Mouse (Mus musculus): ENCODE measurements at regions not wholly inside any gene's neighbourhood (a gene's known extent, or its start where the extent isn't known, plus 50 kb on each side); places are given as distances from the start of the nearest gene placed in this dataset.

DNA sequence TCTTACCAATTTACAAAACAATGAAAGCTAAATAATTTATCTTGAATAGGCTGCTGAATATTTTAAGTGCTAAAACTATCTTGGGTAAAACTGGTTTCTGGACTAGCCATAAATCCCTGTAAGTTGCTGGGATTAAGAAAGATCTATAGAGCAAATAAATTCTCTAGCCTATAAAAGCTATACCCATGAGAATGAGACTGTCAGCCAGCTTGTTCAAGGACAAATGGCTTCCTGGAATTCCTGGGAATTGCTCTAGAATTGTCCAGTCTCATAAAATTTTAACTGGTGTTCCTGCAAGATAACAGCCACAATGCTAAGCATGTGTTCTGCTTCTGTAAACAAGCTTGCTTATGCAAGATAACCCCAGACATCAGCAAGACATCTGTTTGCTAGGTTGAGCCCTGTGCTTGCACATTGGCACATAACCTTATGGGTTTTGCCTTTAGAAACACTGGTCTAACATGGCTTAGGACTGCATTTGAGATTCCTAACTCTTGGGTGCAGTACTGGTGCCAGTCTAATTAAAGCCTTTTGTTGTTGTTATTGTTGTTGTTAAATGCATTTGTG is 180.2 kb upstream of the Syt10 start:
- H3K4me1 ChIP-seq (ENCODE audit: control insufficient read depth, insufficient read depth, low read length) = no peaks in the 10 kb centered on the region
- no peak overlapping the region for H3K27ac ChIP-seq (ENCODE audit: insufficient read depth, low read length)
- no peak overlapping the region for H3K4me3 ChIP-seq (ENCODE audit: insufficient read depth, low read length)
- no peak for TF ChIP-seq POLR2A (IDR thresholded peaks at IDR 0.05; ENCODE audit: low read depth, low read length)
- no peak for TF ChIP-seq CTCF (IDR thresholded peaks at IDR 0.05; ENCODE audit: borderline replicate concordance, insufficient read depth, low read length)

DNA sequence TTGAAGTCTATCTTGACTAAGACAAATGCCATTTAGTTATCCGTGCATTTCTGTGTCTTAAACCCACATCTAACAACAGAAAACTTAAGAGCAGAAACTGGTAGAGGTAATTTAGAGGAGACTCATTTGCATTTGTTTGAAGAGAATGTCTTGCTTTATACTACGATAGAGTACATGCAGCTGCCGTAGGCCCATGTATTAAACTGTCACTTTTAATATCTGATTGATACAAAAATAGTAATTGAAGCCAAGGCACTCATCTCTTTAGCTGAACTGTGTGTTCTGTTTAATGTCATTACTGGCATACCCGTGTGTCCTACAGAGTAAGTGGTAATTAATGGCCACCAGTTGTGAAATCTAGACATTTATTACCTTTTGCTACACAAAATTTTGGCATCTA is 181.5 kb upstream of the Syt10 start:
- Histone ChIP-seq H3K4me3 (ENCODE audit: insufficient read depth, low read length) (no peak overlapping the region), H3K4me1 (ENCODE audit: control insufficient read depth, insufficient read depth, low read length) (no peaks in the 10 kb centered on the region), H3K27ac (ENCODE audit: insufficient read depth, low read length) (no peak overlapping the region)
- TF ChIP-seq CTCF (IDR thresholded peaks at IDR 0.05; ENCODE audit: borderline replicate concordance, insufficient read depth, low read length) (no peak), POLR2A (IDR thresholded peaks at IDR 0.05; ENCODE audit: low read depth, low read length) (no peak)

DNA sequence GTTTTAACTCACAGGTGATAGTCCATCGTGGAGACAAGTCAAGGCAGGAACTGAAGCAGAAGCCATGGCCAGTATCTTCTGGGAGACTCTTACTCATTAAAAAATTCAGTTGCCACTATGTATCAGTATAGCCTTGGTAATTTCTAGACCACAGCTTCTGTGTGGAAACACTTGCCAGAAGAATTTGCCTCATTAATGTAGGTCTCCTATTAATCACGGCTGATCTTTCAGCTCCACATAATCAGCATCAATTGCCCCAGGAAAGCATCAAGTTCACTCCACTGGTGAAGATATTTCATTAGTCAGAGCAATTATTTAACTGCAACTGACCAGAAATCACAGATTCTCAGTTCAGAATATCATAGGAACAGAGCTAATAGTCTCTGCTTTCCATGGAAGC is 189.8 kb upstream of the Alg10b start:
- TF ChIP-seq POLR2A (IDR thresholded peaks at IDR 0.05; ENCODE audit: low read depth, low read length) (no peak), CTCF (IDR thresholded peaks at IDR 0.05; ENCODE audit: borderline replicate concordance, insufficient read depth, low read length) (no peak)
- H3K4me3 ChIP-seq (ENCODE audit: insufficient read depth, low read length) = no peak overlapping the region

DNA sequence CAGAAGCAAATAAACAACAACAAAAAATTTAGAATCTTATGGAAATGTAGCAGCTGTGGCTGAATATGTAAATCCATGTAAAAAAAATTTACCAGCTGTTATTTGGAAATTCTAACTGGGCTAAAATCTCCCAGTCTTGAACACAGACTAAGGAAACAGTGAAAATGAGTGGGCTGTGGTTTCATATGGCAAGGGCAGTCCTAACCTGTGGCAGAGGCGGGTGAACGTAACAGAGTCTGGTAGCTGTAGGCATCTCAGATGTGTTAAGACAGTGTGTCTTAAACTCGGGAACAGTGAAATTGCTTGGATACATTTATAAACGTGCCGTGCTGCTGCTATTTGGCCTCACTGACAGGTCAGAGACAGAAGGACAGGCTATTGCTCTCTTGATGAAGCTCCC is 178.4 kb upstream of the Alg10b start:
- no peak overlapping the region for H3K27ac ChIP-seq (ENCODE audit: insufficient read depth, low read length)
- TF ChIP-seq POLR2A (IDR thresholded peaks at IDR 0.05; ENCODE audit: low read depth, low read length) = no peak
- no peak for TF ChIP-seq CTCF (IDR thresholded peaks at IDR 0.05; ENCODE audit: borderline replicate concordance, insufficient read depth, low read length)
- H3K4me3 ChIP-seq (ENCODE audit: insufficient read depth, low read length) = no peak overlapping the region
- no peaks in the 10 kb centered on the region for H3K4me1 ChIP-seq (ENCODE audit: control insufficient read depth, insufficient read depth, low read length)

More for the DNA sequence above, 189.8 kb upstream of the Alg10b start:
- Histone ChIP-seq H3K4me1 (ENCODE audit: control insufficient read depth, insufficient read depth, low read length) (no peaks in the 10 kb centered on the region), H3K27ac (ENCODE audit: insufficient read depth, low read length) (no peak overlapping the region)

DNA sequence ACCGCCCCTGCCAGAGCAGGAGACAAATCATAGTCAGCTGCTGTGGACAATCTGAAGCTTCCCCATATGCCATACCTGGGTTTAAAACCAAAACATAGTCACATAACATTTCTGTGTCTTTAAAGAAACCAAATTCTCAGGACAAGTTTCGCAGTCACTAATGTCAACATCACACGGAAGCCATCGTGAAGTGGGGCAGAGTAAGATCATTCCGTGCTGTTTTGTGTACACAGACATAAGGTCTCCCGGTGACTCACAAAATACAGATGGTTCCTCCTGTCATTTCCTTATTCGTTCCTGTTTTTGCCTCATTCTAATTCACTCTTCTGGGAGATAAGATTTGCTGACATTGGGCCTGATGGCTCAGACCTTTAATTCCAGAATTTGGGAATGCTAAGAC is 162.1 kb upstream of the Alg10b start:
- Histone ChIP-seq H3K27ac (ENCODE audit: insufficient read depth, low read length) (no peak overlapping the region), H3K4me1 (ENCODE audit: control insufficient read depth, insufficient read depth, low read length) (no peaks in the 10 kb centered on the region), H3K4me3 (ENCODE audit: insufficient read depth, low read length) (no peak overlapping the region)
- TF ChIP-seq POLR2A (IDR thresholded peaks at IDR 0.05; ENCODE audit: low read depth, low read length) (no peak), CTCF (IDR thresholded peaks at IDR 0.05; ENCODE audit: borderline replicate concordance, insufficient read depth, low read length) (no peak)

DNA sequence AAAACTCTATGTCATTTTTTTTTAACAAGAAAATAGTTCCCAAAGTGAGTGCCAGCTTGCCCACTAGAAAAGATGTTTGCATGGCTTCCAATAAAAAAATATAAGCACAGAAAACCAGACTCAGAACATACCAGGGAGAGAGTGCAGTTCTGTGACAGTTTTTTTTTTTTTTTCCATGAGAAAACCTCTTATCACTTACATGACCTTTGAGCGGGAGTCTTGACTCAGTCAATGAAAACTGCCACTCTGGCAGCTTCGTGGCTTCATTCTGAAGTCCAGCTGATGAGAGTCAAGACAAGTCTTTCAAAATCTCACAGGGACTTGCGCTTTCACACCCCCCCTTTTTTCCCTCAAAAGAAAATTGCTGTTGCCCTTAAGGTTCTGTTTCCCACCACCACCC is 158.3 kb upstream of the Alg10b start:
- TF ChIP-seq POLR2A (IDR thresholded peaks at IDR 0.05; ENCODE audit: low read depth, low read length) = no peak
- TF ChIP-seq CTCF (IDR thresholded peaks at IDR 0.05; ENCODE audit: borderline replicate concordance, insufficient read depth, low read length) = no peak
- Histone ChIP-seq H3K4me3 (ENCODE audit: insufficient read depth, low read length) (no peak overlapping the region), H3K27ac (ENCODE audit: insufficient read depth, low read length) (no peak overlapping the region), H3K4me1 (ENCODE audit: control insufficient read depth, insufficient read depth, low read length) (no peaks in the 10 kb centered on the region)

DNA sequence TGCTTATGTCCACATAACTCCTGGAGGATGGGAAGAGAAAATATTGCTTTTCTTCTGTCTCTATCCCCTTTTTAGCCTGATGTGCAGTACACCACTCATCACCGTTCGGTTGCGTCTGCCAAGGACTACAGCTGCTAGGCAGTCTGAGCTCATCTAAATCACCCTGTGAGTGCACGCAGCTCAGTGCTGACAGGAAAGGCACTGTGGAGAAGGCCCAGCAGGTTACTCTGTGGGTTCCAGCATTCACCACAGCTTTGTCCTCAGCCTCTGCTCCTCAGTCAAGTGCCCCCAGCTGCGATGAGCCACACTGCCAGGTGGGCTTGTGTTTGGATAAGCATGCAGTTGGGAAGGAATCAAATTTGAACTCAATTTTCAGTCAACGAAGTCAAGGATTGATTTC is 152.0 kb upstream of the Alg10b start:
- TF ChIP-seq CTCF (IDR thresholded peaks at IDR 0.05; ENCODE audit: borderline replicate concordance, insufficient read depth, low read length) (no peak), POLR2A (IDR thresholded peaks at IDR 0.05; ENCODE audit: low read depth, low read length) (no peak)
- Histone ChIP-seq H3K27ac (ENCODE audit: insufficient read depth, low read length) (no peak overlapping the region), H3K4me1 (ENCODE audit: control insufficient read depth, insufficient read depth, low read length) (no peaks in the 10 kb centered on the region), H3K4me3 (ENCODE audit: insufficient read depth, low read length) (no peak overlapping the region)

DNA sequence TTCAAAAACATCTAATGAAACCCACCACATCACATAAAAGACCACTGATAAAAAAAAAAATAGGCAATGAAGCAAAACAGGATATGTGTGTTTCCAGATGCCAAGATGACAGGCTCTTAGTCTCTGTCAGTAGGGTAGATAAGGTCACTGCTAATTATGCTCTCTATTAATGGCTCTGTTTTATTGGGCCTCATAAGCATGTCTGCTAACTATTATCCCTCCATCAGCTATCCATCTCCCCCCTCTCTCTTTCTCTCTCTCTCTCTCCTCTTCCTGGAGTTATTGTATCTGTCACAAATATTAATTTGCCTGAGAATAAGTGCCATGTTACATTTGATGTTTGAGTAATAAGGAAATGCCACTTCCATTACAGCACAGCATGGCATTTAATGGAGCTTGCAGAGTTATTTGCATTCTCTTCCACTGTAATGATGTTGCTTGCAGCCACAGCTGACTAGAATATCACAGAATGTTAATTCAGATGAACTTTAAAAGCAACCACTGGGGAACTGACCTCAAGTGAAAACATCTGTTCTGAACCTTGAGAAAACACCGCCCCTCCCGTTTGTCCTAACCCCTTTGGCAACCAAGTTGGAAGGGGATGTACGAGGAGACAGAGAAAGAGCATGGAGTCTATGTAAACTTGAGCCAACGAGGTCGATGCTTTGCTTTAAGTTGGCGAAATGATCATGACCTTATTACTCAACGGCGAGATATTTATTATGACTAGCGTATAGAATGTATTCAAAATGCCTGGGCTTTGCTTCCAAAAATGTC is 141.7 kb upstream of the Alg10b start:
- TF ChIP-seq POLR2A (IDR thresholded peaks at IDR 0.05; ENCODE audit: low read depth, low read length) (no peak), CTCF (IDR thresholded peaks at IDR 0.05; ENCODE audit: borderline replicate concordance, insufficient read depth, low read length) (no peak)
- no peak overlapping the region for H3K4me3 ChIP-seq (ENCODE audit: insufficient read depth, low read length)
- H3K27ac ChIP-seq (ENCODE audit: insufficient read depth, low read length) = peak overlapping the region; percentile 68
- peaks cover 4% of the 10 kb centered on the region; the same call in 1 of the 2 replicates for H3K4me1 ChIP-seq (ENCODE audit: control insufficient read depth, insufficient read depth, low read length)

DNA sequence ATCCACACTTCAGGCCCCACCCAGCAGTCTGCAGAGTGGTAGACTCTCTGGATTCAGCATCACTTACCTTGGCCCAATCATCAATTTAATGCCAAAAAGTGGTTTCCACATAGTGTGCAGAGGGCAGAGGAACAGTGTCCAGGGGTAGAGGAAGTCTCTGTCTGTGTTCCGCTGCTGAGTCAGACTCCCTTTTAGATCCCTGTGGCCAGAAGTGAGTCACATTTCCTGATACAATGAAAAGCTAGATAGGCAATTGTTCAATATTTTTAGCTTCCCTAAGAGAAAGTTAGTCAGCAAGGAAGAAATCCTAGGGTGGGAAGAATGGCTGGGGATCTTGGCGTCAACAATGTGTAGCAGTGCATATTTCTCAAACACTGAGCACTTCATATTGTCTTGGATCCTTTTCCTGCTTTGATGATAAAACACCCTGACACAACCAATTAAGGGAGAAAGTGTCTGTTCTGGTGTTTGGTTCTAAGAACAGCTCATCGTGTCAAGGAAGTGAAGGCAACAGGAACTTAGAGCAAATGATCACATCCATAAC is 114.6 kb upstream of the Alg10b start:
- TF ChIP-seq POLR2A (IDR thresholded peaks at IDR 0.05; ENCODE audit: low read depth, low read length) (no peak), CTCF (IDR thresholded peaks at IDR 0.05; ENCODE audit: borderline replicate concordance, insufficient read depth, low read length) (no peak)
- H3K4me1 ChIP-seq (ENCODE audit: control insufficient read depth, insufficient read depth, low read length) = 0 out of 2 replicates have a peak, but pooled peaks cover 2% of the 10 kb centered on the region
- H3K27ac ChIP-seq (ENCODE audit: insufficient read depth, low read length) = no peak overlapping the region
- no peak overlapping the region for H3K4me3 ChIP-seq (ENCODE audit: insufficient read depth, low read length)

DNA sequence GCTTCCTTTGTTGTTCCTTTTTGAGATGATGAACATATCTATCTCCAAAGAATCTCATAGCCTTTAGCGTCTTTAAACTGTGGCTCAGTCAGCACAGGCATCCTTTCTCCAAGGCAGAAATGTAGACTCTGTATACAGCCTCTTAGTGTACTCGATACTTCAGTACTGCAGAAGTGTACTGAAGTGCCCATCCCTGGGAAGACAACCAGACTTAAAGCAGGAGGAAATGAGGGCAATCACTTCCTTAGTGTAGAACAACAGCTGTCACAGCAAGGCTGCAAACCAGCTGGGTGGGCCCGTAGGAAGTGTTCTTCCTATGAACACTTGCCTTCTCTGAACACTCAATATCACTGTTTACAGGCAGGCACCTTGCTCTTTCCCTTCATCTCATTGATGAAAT is 110.5 kb upstream of the Alg10b start:
- TF ChIP-seq CTCF (IDR thresholded peaks at IDR 0.05; ENCODE audit: borderline replicate concordance, insufficient read depth, low read length) (no peak), POLR2A (IDR thresholded peaks at IDR 0.05; ENCODE audit: low read depth, low read length) (no peak)
- Histone ChIP-seq H3K27ac (ENCODE audit: insufficient read depth, low read length) (no peak overlapping the region), H3K4me3 (ENCODE audit: insufficient read depth, low read length) (no peak overlapping the region), H3K4me1 (ENCODE audit: control insufficient read depth, insufficient read depth, low read length) (0 out of 2 replicates have a peak, but pooled peaks cover 2% of the 10 kb centered on the region)

Data from embryonic fibroblast, embryonic 13.5 days (primary cell).